Mouse (Mus musculus) C2C12 (cell line): ENCODE data around the gene Ctdsp1. TPM values are rescaled to one million over a fixed set of nuclear protein-coding genes. Genes with fewer than 3 reads are reported as not detected.

Experiments
- H3K27me3 ChIP-seq: one replicate; pipeline ENCODE4 v1.6.1; 2011; ENCODE audit not compliant: control insufficient read depth, insufficient read depth, insufficient read length
- H3K36me3 ChIP-seq: one replicate; pipeline ENCODE4 v1.6.1; 2011; ENCODE audit not compliant: control insufficient read depth, insufficient read depth
- H3K4me3 ChIP-seq: one replicate; pipeline ENCODE4 v1.5.1; 2011; ENCODE audit warnings: mild to moderate bottlenecking, control low read depth; ENCODE audit not compliant: poor library complexity, insufficient read depth, severe bottlenecking
- H3K79me2 ChIP-seq: one replicate; pipeline ENCODE4 v1.6.1; 2011; ENCODE audit not compliant: control insufficient read depth, insufficient read depth
- H3K79me3 ChIP-seq: one replicate; pipeline ENCODE4 v1.6.1; 2011; ENCODE audit warnings: low read depth, control low read depth
- H3ac ChIP-seq: one replicate; pipeline ENCODE3; 2011; ENCODE audit warnings: low read depth; ENCODE audit not compliant: control insufficient read depth, insufficient read length
- CEBPB ChIP-seq: IDR thresholded peaks from one replicate; pipeline ENCODE4 v1.6.1; 2011; ENCODE audit warnings: low read depth, mild to moderate bottlenecking, control low read depth, moderate library complexity
- CTCF ChIP-seq: IDR thresholded peaks from one replicate; pipeline ENCODE4 v1.5.1; 2011; ENCODE audit not compliant: control insufficient read depth, insufficient read depth, insufficient read length
- FOSL1 ChIP-seq: IDR thresholded peaks from one replicate; pipeline ENCODE4 v1.8.0; 2011; ENCODE audit warnings: mild to moderate bottlenecking, low read length; ENCODE audit not compliant: poor library complexity, insufficient read depth, severe bottlenecking
- MAX ChIP-seq: IDR thresholded peaks from one replicate; pipeline ENCODE4 v1.6.1; 2011; ENCODE audit warnings: mild to moderate bottlenecking, control low read depth
- MYOD1 ChIP-seq: IDR thresholded peaks from one replicate; pipeline ENCODE4 v1.6.1; 2011; ENCODE audit warnings: low read depth; ENCODE audit not compliant: control insufficient read depth, insufficient read length
- MYOG ChIP-seq: IDR thresholded peaks from one replicate; pipeline ENCODE4 v1.6.1; 2011; ENCODE audit not compliant: control insufficient read depth, insufficient read length; ENCODE audit errors: extremely low read depth
- USF1 ChIP-seq: IDR thresholded peaks from one replicate; pipeline ENCODE4 v1.6.1; 2011; ENCODE audit warnings: low read depth, mild to moderate bottlenecking, control low read depth, moderate library complexity
- polyA plus RNA-seq: library from polyadenylated mRNA; unstranded; fragments of >200 nt; fragmentation: generic; extraction: Trizol; gene quantifications from one replicate; pipeline ENCODE4 v1.2.1, GENCODE M21; 2012; ENCODE audit warnings: missing spikeins

Gene Ctdsp1
- polyA plus RNA-seq, 1 experiment, result 78.7 TPM

- no peak overlapping the region for H3K4me3 ChIP-seq
- H3K36me3 ChIP-seq, result no peaks in the 10 kb centered on the region
- no peaks in the 10 kb centered on the region for H3K79me2 ChIP-seq
- no peaks in the 10 kb centered on the region for H3K27me3 ChIP-seq
- H3ac ChIP-seq, result no peak overlapping the region
- H3K79me3 ChIP-seq, result no peaks in the 10 kb centered on the region
- TF ChIP-seq FOSL1 (no peak), CEBPB (no peak), MYOD1 (no peak), MAX (no peak), MYOG (no peak), CTCF (no peak), USF1 (no peak)
These were observed 40.0 kb upstream of the Ctdsp1 start for GRCm38 (mm10) chr1:74351185-74351769.

GRCm38 (mm10) chr1:74352532-74353096 lies 38.7 kb upstream of the Ctdsp1 start:
- H3K36me3 ChIP-seq, result no peaks in the 10 kb centered on the region
- H3K79me2 ChIP-seq, result no peaks in the 10 kb centered on the region
- no peaks in the 10 kb centered on the region for H3K27me3 ChIP-seq
- TF ChIP-seq MAX (no peak), USF1 (no peak), CTCF (no peak), MYOG (no peak), FOSL1 (no peak), CEBPB (no peak), MYOD1 (no peak)
- no peak overlapping the region for H3K4me3 ChIP-seq
- no peaks in the 10 kb centered on the region for H3K79me3 ChIP-seq
- no peak overlapping the region for H3ac ChIP-seq

- Histone ChIP-seq H3K27me3 (no peaks in the 10 kb centered on the region), H3K79me2 (no peaks in the 10 kb centered on the region), H3ac (no peak overlapping the region), H3K36me3 (no peaks in the 10 kb centered on the region), H3K79me3 (no peaks in the 10 kb centered on the region), H3K4me3 (no peak overlapping the region)
- TF ChIP-seq MYOD1, result no peak
- TF ChIP-seq MAX, result no peak
- TF ChIP-seq CTCF, result no peak
- TF ChIP-seq USF1, result no peak
- TF ChIP-seq MYOG, result no peak
These were observed 37.7 kb upstream of the Ctdsp1 start for GRCm38 (mm10) chr1:74353453-74354229.

- Histone ChIP-seq H3K79me3 (no peaks in the 10 kb centered on the region), H3K27me3 (no peaks in the 10 kb centered on the region), H3K79me2 (no peaks in the 10 kb centered on the region), H3ac (no peak overlapping the region), H3K4me3 (no peak overlapping the region), H3K36me3 (no peaks in the 10 kb centered on the region)
- TF ChIP-seq CTCF, result no peak
- no peak for TF ChIP-seq CEBPB
These were observed 33.8 kb upstream of the Ctdsp1 start for GRCm38 (mm10) chr1:74357531-74357930.

- H3K4me3 ChIP-seq, result no peak overlapping the region
- no peaks in the 10 kb centered on the region for H3K36me3 ChIP-seq
- TF ChIP-seq MYOD1 (no peak), FOSL1 (no peak), MYOG (no peak)
- no peaks in the 10 kb centered on the region for H3K79me2 ChIP-seq
- no peaks in the 10 kb centered on the region for H3K79me3 ChIP-seq
- no peaks in the 10 kb centered on the region for H3K27me3 ChIP-seq
- no peak overlapping the region for H3ac ChIP-seq
These were observed 31.3 kb upstream of the Ctdsp1 start for GRCm38 (mm10) chr1:74359952-74360517.

- no peaks in the 10 kb centered on the region for H3K27me3 ChIP-seq
- TF ChIP-seq CTCF (peak; percentile 44), FOSL1 (no peak)
- no peaks in the 10 kb centered on the region for H3K79me3 ChIP-seq
- no peaks in the 10 kb centered on the region for H3K36me3 ChIP-seq
- no peak within 1 kb of the TSS for H3K4me3 ChIP-seq
- H3K79me2 ChIP-seq, result no peaks in the 10 kb centered on the region
- no peak within 1 kb of the TSS for H3ac ChIP-seq
These were observed 29.5 kb upstream of the Ctdsp1 start, which contains the start of gene Catip for GRCm38 (mm10) chr1:74361812-74362211. Gene Catip (plus strand): TSS chr1:74362108.
